10 mouse cellular contexts compared by ENCODE assay signal in the genomic region with DNA sequence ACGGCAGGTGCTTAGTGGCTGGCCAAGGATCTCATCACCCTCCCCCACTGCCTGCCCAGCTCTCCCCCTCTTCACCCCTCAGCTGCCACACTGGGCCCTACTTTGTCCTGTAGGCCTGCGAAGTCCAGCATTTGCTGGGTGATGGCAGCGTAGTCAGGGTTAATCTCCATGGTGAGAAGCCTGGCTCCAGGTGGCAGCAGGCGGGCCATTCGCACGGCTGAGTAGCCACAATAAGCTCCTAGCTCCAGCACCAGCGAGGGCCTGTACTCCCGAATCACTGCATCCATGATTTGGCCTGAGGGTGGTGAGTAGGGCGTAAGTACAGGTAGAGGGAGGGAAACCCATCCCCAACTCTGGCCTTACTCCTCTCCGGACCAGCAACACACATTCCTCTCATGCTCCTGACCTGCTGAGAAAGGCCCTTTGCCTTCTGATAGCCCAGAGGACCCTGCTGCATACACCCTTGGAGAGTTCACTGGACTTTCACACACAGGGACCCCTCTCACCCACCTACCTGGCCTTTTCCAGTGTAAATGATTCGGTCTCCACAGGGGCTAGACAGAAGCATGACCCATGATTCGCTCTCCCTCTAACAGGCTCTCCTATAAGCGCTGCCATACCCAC. TPM values are rescaled to one million over a fixed set of nuclear protein-coding genes. Genes with fewer than 3 reads are reported as not detected.
DNase-seq lines count a peak whose midpoint lies in the region; ATAC-seq lines count a peak whose summit lies in the region.
"Had no signal": no experiment of that assay in that cellular context is flagged by ENCODE, and none has a peak within 500 bp of the region (broad histone marks: within the 10 kb centered on the region; RNA-seq: fewer than 3 reads in every experiment).

No protein-coding gene starts in this region.

- H3K36me3 ChIP-seq in embryonic facial prominence, embryonic 10.5 days (replicated peaks): peaks cover 83% of the 10 kb centered on the region
- H3K36me3 ChIP-seq in kidney, embryonic 15.5 days: peaks cover 62% of the 10 kb centered on the region
- H3K36me3 ChIP-seq in neural tube, embryonic 14.5 days (ENCODE audit: control insufficient read depth, insufficient read depth, low read length): no peaks in the 10 kb centered on the region

- intact Hi-C loops in left cerebral cortex, postnatal 4 days (cut with DNase I): no loop called here
- intact Hi-C loops in left cerebral cortex, postnatal 36 days (cut with DNase I): no loop called here

- peak; percentile 58 for ATAC-seq in kidney, embryonic 15.5 days (replicated peaks; ENCODE audit: low FRiP score)
- ATAC-seq in neural tube, embryonic 14.5 days (ENCODE audit: low read depth): peak; percentile 13; the same call in 1 of the 2 replicates
- ATAC-seq: inflammation-experienced regulatory T-cells, adult 6 months had no signal

- no peak overlapping the region for H3K9ac ChIP-seq in kidney, embryonic 15.5 days
- no peak overlapping the region for H3K9ac ChIP-seq in neural tube, embryonic 14.5 days (replicated peaks; ENCODE audit: low read depth, low read length)
- H3K9ac ChIP-seq: limb, embryonic 13.5 days had no signal

- no peak overlapping the region for H3K4me3 ChIP-seq in embryonic facial prominence, embryonic 10.5 days
- H3K4me3 ChIP-seq in kidney, embryonic 15.5 days (replicated peaks): no peak overlapping the region
- no peak overlapping the region for H3K4me3 ChIP-seq in neural tube, embryonic 14.5 days (ENCODE audit: low read depth, low read length)
- H3K4me3 ChIP-seq: limb, embryonic 13.5 days had no signal

- H3K9me3 ChIP-seq in embryonic facial prominence, embryonic 10.5 days: no peaks in the 10 kb centered on the region
- no peaks in the 10 kb centered on the region for H3K9me3 ChIP-seq in kidney, embryonic 15.5 days (replicated peaks)
- no peaks in the 10 kb centered on the region for H3K9me3 ChIP-seq in neural tube, embryonic 14.5 days (ENCODE audit: control insufficient read depth, low read length)
- H3K9me3 ChIP-seq: limb, embryonic 13.5 days had no signal

- H3K27me3 ChIP-seq in embryonic facial prominence, embryonic 10.5 days (replicated peaks; ENCODE audit: low read depth, poor library complexity, severe bottlenecking): no peaks in the 10 kb centered on the region
- H3K27me3 ChIP-seq in kidney, embryonic 15.5 days: no peaks in the 10 kb centered on the region
- H3K27me3 ChIP-seq in neural tube, embryonic 14.5 days (ENCODE audit: control insufficient read depth, insufficient read depth, low read length): no peaks in the 10 kb centered on the region
- H3K27me3 ChIP-seq: limb, embryonic 13.5 days had no signal

- 0 out of 2 replicates have a peak overlapping the region, but pooled peaks have one; percentile 24 for H3K27ac ChIP-seq in embryonic facial prominence, embryonic 10.5 days (replicated peaks)
- H3K27ac ChIP-seq in kidney, embryonic 15.5 days: peak overlapping the region; percentile 69
- 0 out of 2 replicates have a peak overlapping the region, but pooled peaks have one; percentile 22 for H3K27ac ChIP-seq in neural tube, embryonic 14.5 days (ENCODE audit: low read depth, low read length)
- H3K27ac ChIP-seq: limb, embryonic 13.5 days had no signal

- H3K4me2 ChIP-seq in kidney, embryonic 15.5 days: peak overlapping the region; percentile 13; the same call in 1 of the 2 replicates
- no peak overlapping the region for H3K4me2 ChIP-seq in neural tube, embryonic 14.5 days (ENCODE audit: low read depth, low read length)
- H3K4me2 ChIP-seq: limb, embryonic 13.5 days had no signal

- peaks cover 29% of the 10 kb centered on the region for H3K4me1 ChIP-seq in embryonic facial prominence, embryonic 10.5 days
- H3K4me1 ChIP-seq in kidney, embryonic 15.5 days: peaks cover 36% of the 10 kb centered on the region
- H3K4me1 ChIP-seq in neural tube, embryonic 14.5 days (ENCODE audit: control insufficient read depth, insufficient read depth, low read length): peaks cover 7% of the 10 kb centered on the region; the same call in 1 of the 2 replicates
- H3K4me1 ChIP-seq: limb, embryonic 13.5 days had no signal

- 79% methylated on average over 13 of the region's 13 CpGs for whole genome bisulfite sequencing in embryonic facial prominence, embryonic 10.5 days
- 53% methylated on average over 13 of the region's 13 CpGs for WGBS in kidney, embryonic 15.5 days
- WGBS in neural tube, embryonic 14.5 days: 54% methylated on average over 13 of the region's 13 CpGs

- DNase-seq in left cerebral cortex, postnatal 4 days: peak; percentile 50
- no peak for DNase-seq in left cerebral cortex, postnatal 36 days (ENCODE audit: low spot score in 2 of 2)
- no peak for DNase-seq in embryonic facial prominence, embryonic 10.5 days (ENCODE audit: low spot score)
- DNase-seq in adrenal gland, postnatal 36 days: no peak
- no peak for DNase-seq in c-Kit-positive CD71-positive TER-119-positive erythroid progenitor cells, embryonic 14.5 days (ENCODE audit: low spot score)
- DNase-seq: right cerebral cortex, adult 18-20 months had no signal

RNA-seq across cellular contexts. Expression of a gene that starts 15.0 kb away (rescaled TPM):
- total RNA-seq in left cerebral cortex, postnatal 4 days (2021): 10 to 100 TPM; 22.2 to 24.0 TPM
- total RNA-seq in left cerebral cortex, postnatal 36 days (2021): 10 to 100 TPM; 21.7 TPM
- 27.9 and 32.3 TPM in 2 replicates for polyA plus RNA-seq in embryonic facial prominence, embryonic 10.5 days (2016; fragmentation: Nextera tagmentation; extraction: Ambion mirVana)
- 28.1 and 29.1 TPM in 2 replicates for polyA plus RNA-seq in kidney, embryonic 15.5 days (2015; fragmentation: Nextera tagmentation; extraction: Ambion mirVana)
- polyA plus RNA-seq in neural tube, embryonic 14.5 days (2014; fragmentation: Nextera tagmentation; extraction: Ambion mirVana): 21.3 and 25.4 TPM in 2 replicates
- 10 to 100 TPM; 73.3 to 97.3 TPM for total RNA-seq in adrenal gland, postnatal 36 days (2021)

RNA-seq across cellular contexts. Expression of a gene that starts 15.5 kb away (rescaled TPM):
- 10 to 100 TPM; 55.5 to 57.3 TPM for total RNA-seq in left cerebral cortex, postnatal 4 days (2021)
- 100 to 1,000 TPM in 1 of 2 experiments, 10 to 100 TPM in 1; 89.1 to 100 TPM for total RNA-seq in left cerebral cortex, postnatal 36 days (2021)
- polyA plus RNA-seq in embryonic facial prominence, embryonic 10.5 days (2016; fragmentation: Nextera tagmentation; extraction: Ambion mirVana): 56.2 and 58.4 TPM in 2 replicates
- polyA plus RNA-seq in kidney, embryonic 15.5 days (2015; fragmentation: Nextera tagmentation; extraction: Ambion mirVana): 97.2 and 103 TPM in 2 replicates
- 102 and 103 TPM in 2 replicates for polyA plus RNA-seq in neural tube, embryonic 14.5 days (2014; fragmentation: Nextera tagmentation; extraction: Ambion mirVana)
- total RNA-seq in adrenal gland, postnatal 36 days (2021): 100 to 1,000 TPM; 193 to 249 TPM
